Mouse (Mus musculus) fibroblast of lung, adult 2 months (primary cell): Measurements from ENCODE around the gene Gm10061.
"Not testable (repeated sequence)": the region's sequence is repeated elsewhere in the genome, so short reads cannot be mapped to it uniquely, and the experiment has no call there.

Experiments
- DNase-seq: peaks from one replicate; pipeline ENCODE4 v3.0.0-alpha.2; 2011; ENCODE audit warnings: low read depth

Gene Gm10061

GRCm38 (mm10) chr16:89150786-89151185, at the start of gene Gm10061:
Gene Gm10061 (plus strand): TSS chr16:89151086.
- no peak for DNase-seq

GRCm38 (mm10) chr16:89140551-89140950, 10.3 kb upstream of the Gm10061 start, which contains the start of gene Gm6358:
Gene Gm6358 (plus strand): TSS chr16:89140851.
- no peak for DNase-seq

GRCm38 (mm10) chr16:89157652-89158051, 6.8 kb downstream of the Gm10061 start, which contains the start of gene Gm9789:
Gene Gm9789 (plus strand): TSS chr16:89157952.
- DNase-seq: no peak

GRCm38 (mm10) chr16:89169190-89169589, 18.3 kb downstream of the Gm10061 start, which contains the start of gene Gm7735:
Gene Gm7735 (plus strand): TSS chr16:89169490.
- not testable (repeated sequence) for DNase-seq

GRCm38 (mm10) chr16:89174435-89174834, 23.5 kb downstream of the Gm10061 start, which contains the start of gene 1110057P08Rik:
Gene 1110057P08Rik (plus strand): TSS chr16:89174735.
- DNase-seq: no peak

- no peak for DNase-seq
Measured at GRCm38 (mm10) chr16:89188621-89189020, 37.7 kb downstream of the Gm10061 start.
